Mouse (Mus musculus): Measurements from ENCODE around the gene Plpp7. TPM values are rescaled to one million over a fixed set of nuclear protein-coding genes. Genes with fewer than 3 reads are reported as not detected.

Gene Plpp7
- total and polyA plus RNA-seq, 3 experiments: 7.3 to 15.1 TPM; not detected in 1

DNA sequence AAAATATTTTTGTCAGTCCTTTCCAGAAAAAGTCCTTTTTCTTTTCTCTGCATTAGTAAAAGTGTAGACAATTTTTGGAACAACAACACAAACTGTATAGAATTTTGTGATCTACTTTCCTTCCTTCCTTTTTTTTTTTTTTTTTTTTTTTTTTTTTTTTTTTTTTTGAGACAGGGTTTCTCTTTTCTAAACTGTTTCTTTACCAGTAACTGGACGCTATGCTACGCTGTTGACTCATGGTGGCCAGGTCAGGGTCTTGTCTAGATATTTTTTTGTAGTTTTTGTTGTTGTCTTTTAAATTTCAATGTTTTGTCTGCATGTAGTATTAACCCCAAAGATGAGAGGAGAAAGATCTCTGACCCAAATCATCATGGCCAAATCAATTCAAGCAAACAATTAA lies 26.5 kb downstream of the Plpp7 start:
- no peak overlapping the region for H3K4me3 ChIP-seq (ENCODE audit: control insufficient read depth in 1 of 2, insufficient read depth in 1 of 2, low read depth in 2 of 2, low read length in 2 of 2)
- no peak overlapping the region for H3K27ac ChIP-seq (ENCODE audit: control insufficient read depth, low read depth, low read length)
- no peak overlapping the region for H3K9ac ChIP-seq (ENCODE audit: control insufficient read depth, low read depth, low read length, poor library complexity, severe bottlenecking)
- TF ChIP-seq JUND (IDR thresholded peaks at IDR 0.05; ENCODE audit: low read depth, low read length) (no peak), RCOR1 (IDR thresholded peaks at IDR 0.05; ENCODE audit: low read depth, low read length) (no peak), CHD2 (IDR thresholded peaks at IDR 0.05; ENCODE audit: low read length) (no peak), GABPA (IDR thresholded peaks at IDR 0.05; ENCODE audit: low read depth, low read length) (no peak), POLR2AphosphoS5 (IDR thresholded peaks at IDR 0.05; ENCODE audit: borderline replicate concordance, low read depth, low read length) (no peak), ZMIZ1 (IDR thresholded peaks at IDR 0.05; ENCODE audit: low read depth, low read length) (no peak), TBP (IDR thresholded peaks at IDR 0.05; ENCODE audit: low read depth, low read length) (no peak), ZNF384 (IDR thresholded peaks at IDR 0.05; ENCODE audit: low read depth, low read length) (peak; percentile 82)
- H3K27me3 ChIP-seq (ENCODE audit: control insufficient read depth in 1 of 2, insufficient read depth in 2 of 2, low read length in 2 of 2): no peaks in the 10 kb centered on the region
- peaks cover 3 to 6% of the 10 kb centered on the region in 2 experiments; a peak in 2 of 4 replicates for H3K4me1 ChIP-seq (ENCODE audit: control insufficient read depth in 1 of 2, insufficient read depth in 2 of 2, low read length in 2 of 2)
- H3K36me3 ChIP-seq (ENCODE audit: control insufficient read depth in 1 of 2, insufficient read depth in 2 of 2, low read length in 2 of 2): no peaks in the 10 kb centered on the region; a peak in 1 of 4 replicates
- no peaks in the 10 kb centered on the region for H3K79me2 ChIP-seq (ENCODE audit: control insufficient read depth, insufficient read depth, low read length, poor library complexity)
- DNase-seq (ENCODE audit: low read depth, low spot score): no peak
- H3K9me3 ChIP-seq (replicated peaks; ENCODE audit: insufficient read depth, low read length): no peaks in the 10 kb centered on the region

DNA sequence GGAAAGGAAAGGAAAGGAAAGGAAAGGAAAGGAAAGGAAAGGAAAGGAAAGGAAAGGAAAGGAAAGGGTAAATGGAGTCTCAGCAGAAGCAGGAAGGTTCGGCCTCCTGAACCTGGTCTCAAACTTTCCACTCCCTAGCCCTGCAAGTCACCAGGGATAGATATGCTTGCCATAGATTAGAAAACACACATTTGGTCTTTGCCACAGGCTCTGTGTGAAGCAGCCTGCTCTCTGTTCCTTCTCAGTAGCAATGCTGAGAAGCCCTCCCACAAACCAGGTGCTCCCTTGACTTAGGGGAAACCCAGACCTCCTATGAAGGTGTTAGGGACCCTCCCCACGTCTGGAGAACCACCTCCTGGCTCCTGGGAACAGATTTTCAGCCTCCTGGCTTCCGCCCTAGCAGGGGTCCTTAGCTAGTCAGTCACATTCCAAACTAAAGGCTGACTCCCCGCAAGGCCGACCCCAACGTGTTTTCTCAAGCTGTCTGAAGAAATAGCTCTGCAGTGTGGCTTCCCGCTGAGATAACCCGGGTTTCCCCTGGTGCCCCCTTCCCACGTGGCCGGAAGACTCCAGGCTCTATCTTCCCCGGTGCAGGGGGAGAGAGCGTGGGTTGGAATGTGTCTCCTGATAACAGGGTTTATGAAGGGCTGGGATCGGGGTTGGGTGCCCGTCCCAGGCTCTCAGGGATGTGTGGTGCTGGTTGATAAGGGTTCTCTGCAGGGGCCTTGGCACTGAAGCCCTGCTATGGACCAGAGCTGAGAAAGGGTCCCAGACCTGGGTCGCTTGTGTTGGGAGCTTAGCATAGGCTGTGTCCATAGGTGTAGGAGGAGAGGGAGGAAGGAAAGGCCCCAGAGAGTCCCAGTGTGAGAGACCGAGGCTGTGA lies 32.6 kb downstream of the Plpp7 start:
- Histone ChIP-seq H3K4me3 (ENCODE audit: control insufficient read depth in 1 of 2, insufficient read depth in 1 of 2, low read depth in 2 of 2, low read length in 2 of 2) (peak overlapping the region; percentile 24 to 32; a peak in 3 of 4 replicates), H3K27ac (ENCODE audit: control insufficient read depth, low read depth, low read length) (peak overlapping the region; percentile 100), H3K4me1 (ENCODE audit: control insufficient read depth in 1 of 2, insufficient read depth in 2 of 2, low read length in 2 of 2) (peaks cover 27 to 41% of the 10 kb centered on the region in 2 experiments), H3K79me2 (ENCODE audit: control insufficient read depth, insufficient read depth, low read length, poor library complexity) (no peaks in the 10 kb centered on the region), H3K9me3 (replicated peaks; ENCODE audit: insufficient read depth, low read length) (no peaks in the 10 kb centered on the region), H3K27me3 (ENCODE audit: control insufficient read depth in 1 of 2, insufficient read depth in 2 of 2, low read length in 2 of 2) (no peaks in the 10 kb centered on the region), H3K9ac (ENCODE audit: control insufficient read depth, low read depth, low read length, poor library complexity, severe bottlenecking) (peak overlapping the region; percentile 78), H3K36me3 (ENCODE audit: control insufficient read depth in 1 of 2, insufficient read depth in 2 of 2, low read length in 2 of 2) (peaks cover 0 to 32% of the 10 kb centered on the region in 2 experiments; a peak in 2 of 4 replicates)
- peak; percentile 98 for DNase-seq (ENCODE audit: low read depth, low spot score)
- TF ChIP-seq USF1 (IDR thresholded peaks at IDR 0.05; ENCODE audit: low read depth, low read length): peak; percentile 97
- peak; percentile 94 for TF ChIP-seq MXI1 (IDR thresholded peaks at IDR 0.05; ENCODE audit: low read depth, low read length)
- peak; percentile 99 for TF ChIP-seq TAL1 (IDR thresholded peaks at IDR 0.05; ENCODE audit: low read length)
- TF ChIP-seq MAZ (IDR thresholded peaks at IDR 0.05; ENCODE audit: low read depth, low read length): peak; percentile 95; the same call in 1 of the 2 replicates
- peak in 1 of 2 experiments; percentile 84; a peak in 3 of 4 replicates for TF ChIP-seq POLR2A (IDR thresholded peaks at IDR 0.05; ENCODE audit: control insufficient read depth in 1 of 2, insufficient read depth in 1 of 2, low read depth in 1 of 2, low read length in 2 of 2, poor library complexity in 1 of 2)
- peak; percentile 76; the same call in 1 of the 2 replicates for TF ChIP-seq MYB (IDR thresholded peaks at IDR 0.05; ENCODE audit: low read depth, low read length)
- peak; percentile 83 for TF ChIP-seq BHLHE40 (IDR thresholded peaks at IDR 0.05; ENCODE audit: borderline replicate concordance, low read depth, low read length)
- TF ChIP-seq RCOR1 (IDR thresholded peaks at IDR 0.05; ENCODE audit: low read depth, low read length): peak; percentile 95
- peak; percentile 100 for TF ChIP-seq TCF12 (IDR thresholded peaks at IDR 0.05; ENCODE audit: low read depth, low read length)
- TF ChIP-seq MAX (IDR thresholded peaks at IDR 0.05; ENCODE audit: low read length): peak; percentile 97
- peak; percentile 90 for TF ChIP-seq ELF1 (IDR thresholded peaks at IDR 0.05; ENCODE audit: low read depth, low read length)
- TF ChIP-seq POLR2AphosphoS2 (IDR thresholded peaks at IDR 0.05; ENCODE audit: low read length): peak; percentile 87
- TF ChIP-seq RAD21 (IDR thresholded peaks at IDR 0.05; ENCODE audit: low read depth, low read length): no peak
- 0 out of 2 replicates have a peak, but pooled peaks have one; percentile 12 for TF ChIP-seq NRF1 (IDR thresholded peaks at IDR 0.05; ENCODE audit: insufficient read depth, low read depth, low read length, poor library complexity, severe bottlenecking)
- TF ChIP-seq MYC (IDR thresholded peaks at IDR 0.05; ENCODE audit: low read depth, low read length): peak; percentile 95
- TF ChIP-seq USF2 (IDR thresholded peaks at IDR 0.05; ENCODE audit: borderline replicate concordance in 1 of 2, insufficient read depth in 1 of 2, low read depth in 1 of 2, low read length in 2 of 2): peak; percentile 7 to 81; a peak in 2 of 4 replicates
- TF ChIP-seq POLR2AphosphoS5 (IDR thresholded peaks at IDR 0.05; ENCODE audit: borderline replicate concordance, low read depth, low read length): no peak
- peak; percentile 57; the same call in 1 of the 2 replicates for TF ChIP-seq MAFK (IDR thresholded peaks at IDR 0.05; ENCODE audit: borderline replicate concordance, low read depth, low read length)
- 0 out of 2 replicates have a peak, but pooled peaks have one; percentile 21 for TF ChIP-seq JUND (IDR thresholded peaks at IDR 0.05; ENCODE audit: low read depth, low read length)
- no peak; the same call in 1 of the 2 replicates for TF ChIP-seq CHD2 (IDR thresholded peaks at IDR 0.05; ENCODE audit: low read length)
- TF ChIP-seq SMC3 (IDR thresholded peaks at IDR 0.05; ENCODE audit: low read depth, low read length): peak; percentile 17; the same call in 1 of the 2 replicates
- TF ChIP-seq MEF2A (IDR thresholded peaks at IDR 0.05; ENCODE audit: extremely low read depth, insufficient replicate concordance, low read depth, low read length, poor library complexity, severe bottlenecking): peak; percentile 72
- 0 out of 2 replicates have a peak, but pooled peaks have one; percentile 29 for TF ChIP-seq E2F4 (IDR thresholded peaks at IDR 0.05; ENCODE audit: borderline replicate concordance, low read depth, low read length)
- TF ChIP-seq ZMIZ1 (IDR thresholded peaks at IDR 0.05; ENCODE audit: low read depth, low read length): peak; percentile 86

Measured in MEL (cell line).